ENCODE assay signal across 9 mouse cellular contexts in genomic region chr7:78884139-78884538, GRCm38 (mm10). TPM values are rescaled to one million over a fixed set of nuclear protein-coding genes. Genes with fewer than 3 reads are reported as not detected.
DNase-seq lines count a peak whose midpoint lies in the region; ATAC-seq and TF ChIP-seq lines count a peak whose summit lies in the region.
"Had no signal": no experiment of that assay in that cellular context is flagged by ENCODE, and none has a peak within 500 bp of the region (broad histone marks: within the 10 kb centered on the region; RNA-seq: fewer than 3 reads in every experiment).

No protein-coding gene starts in this region.

- no peaks in the 10 kb centered on the region for H3K36me3 ChIP-seq in testis, adult 2 months (ENCODE audit: control insufficient read depth, insufficient read depth, low read length)
- H3K36me3 ChIP-seq in forebrain, embryonic 12.5 days (replicated peaks): 0 out of 2 replicates have a peak, but pooled peaks cover 3% of the 10 kb centered on the region
- H3K36me3 ChIP-seq in liver, embryonic 11.5 days (ENCODE audit: control insufficient read depth, insufficient read depth, low read length): no peaks in the 10 kb centered on the region
- H3K36me3 ChIP-seq: limb, embryonic 12.5 days had no signal

- DNase-seq in testis, postnatal 14 days (ENCODE audit: low spot score): no peak
- DNase-seq in mesoderm, embryonic 11.5 days (ENCODE audit: low read depth, low spot score): peak; percentile 80
- DNase-seq in right cerebral cortex, postnatal 4 days: peak; percentile 58
- no peak for DNase-seq in heart, adult 8-10 months (ENCODE audit: low spot score)
- no peak for DNase-seq in kidney, postnatal 25 days
- DNase-seq in liver, embryonic 11.5 days (ENCODE audit: low spot score): no peak

- 5% methylated on average over 6 of the region's 6 CpGs for WGBS in forebrain, embryonic 12.5 days
- whole genome bisulfite sequencing in liver, embryonic 11.5 days: 10% methylated on average over 6 of the region's 6 CpGs

- H3K27ac ChIP-seq in testis, adult 2 months (ENCODE audit: control insufficient read depth, insufficient read depth, low read depth, low read length): no peak overlapping the region
- H3K27ac ChIP-seq in forebrain, embryonic 12.5 days: peak overlapping the region; percentile 86
- no peak overlapping the region for H3K27ac ChIP-seq in liver, embryonic 11.5 days (ENCODE audit: low read depth, low read length)
- H3K27ac ChIP-seq: limb, embryonic 12.5 days had no signal

- H3K9me3 ChIP-seq in forebrain, embryonic 12.5 days: no peaks in the 10 kb centered on the region
- no peaks in the 10 kb centered on the region for H3K9me3 ChIP-seq in liver, embryonic 11.5 days (ENCODE audit: control insufficient read depth, low read length)
- H3K9me3 ChIP-seq: limb, embryonic 12.5 days had no signal

- peak; percentile 61 for ATAC-seq in forebrain, embryonic 12.5 days (ENCODE audit: low FRiP score)
- ATAC-seq in liver, embryonic 11.5 days (replicated peaks; ENCODE audit: low FRiP score): no peak

- H3K27me3 ChIP-seq in testis, adult 2 months (ENCODE audit: control insufficient read depth, insufficient read depth, low read length): peaks cover 4% of the 10 kb centered on the region; the same call in 1 of the 2 replicates
- peaks cover 11% of the 10 kb centered on the region for H3K27me3 ChIP-seq in forebrain, embryonic 12.5 days
- H3K27me3 ChIP-seq in liver, embryonic 11.5 days (replicated peaks; ENCODE audit: control insufficient read depth, insufficient read depth, low read length): peaks cover 68% of the 10 kb centered on the region

- TF ChIP-seq POLR2A in testis, adult 2 months (IDR thresholded peaks at IDR 0.05; ENCODE audit: control insufficient read depth, low read depth, low read length): peak; percentile 40; the same call in 1 of the 2 replicates

- no peak for TF ChIP-seq CTCF in testis, adult 2 months (IDR thresholded peaks at IDR 0.05; ENCODE audit: control insufficient read depth, insufficient read depth, insufficient replicate concordance, low read depth, low read length)

- H3K4me1 ChIP-seq in testis, adult 2 months (ENCODE audit: control insufficient read depth, insufficient read depth, low read length): peaks cover 9% of the 10 kb centered on the region
- H3K4me1 ChIP-seq in forebrain, embryonic 12.5 days: peaks cover 71% of the 10 kb centered on the region
- H3K4me1 ChIP-seq in liver, embryonic 11.5 days (replicated peaks; ENCODE audit: control insufficient read depth, insufficient read depth, low read length): no peaks in the 10 kb centered on the region

- H3K9ac ChIP-seq in forebrain, embryonic 12.5 days: peak overlapping the region; percentile 41
- H3K9ac ChIP-seq in liver, embryonic 11.5 days (ENCODE audit: low read depth, low read length): no peak overlapping the region
- H3K9ac ChIP-seq: limb, embryonic 12.5 days had no signal

- peak overlapping the region; percentile 87 for H3K4me2 ChIP-seq in forebrain, embryonic 12.5 days
- H3K4me2 ChIP-seq in liver, embryonic 11.5 days: no peak overlapping the region

- peak overlapping the region; percentile 75 for H3K4me3 ChIP-seq in testis, adult 2 months (ENCODE audit: control insufficient read depth, low read depth, low read length)
- peak overlapping the region; percentile 58 for H3K4me3 ChIP-seq in forebrain, embryonic 12.5 days (replicated peaks)
- H3K4me3 ChIP-seq in liver, embryonic 11.5 days (ENCODE audit: low read depth, low read length): no peak overlapping the region

RNA-seq across cellular contexts. Expression of gene Aen, which starts 11.5 kb away (rescaled TPM):
- polyA plus RNA-seq in testis, adult 2 months (2012; rRNA removed): 9.3 and 10.3 TPM in 2 replicates
- polyA plus RNA-seq in forebrain, embryonic 12.5 days (2016; fragmentation: Nextera tagmentation; extraction: Ambion mirVana): 55.2 and 57.4 TPM in 2 replicates
- total RNA-seq in heart, adult 8-10 months (2022): 10 to 100 TPM; 32.7 to 39.3 (median 35.5) TPM
- polyA plus RNA-seq in liver, embryonic 11.5 days (2014; fragmentation: Nextera tagmentation; extraction: Ambion mirVana): 50.8 and 55.3 TPM in 2 replicates

RNA-seq across cellular contexts. Expression of gene Isg20, which starts 29.1 kb away (rescaled TPM):
- polyA plus RNA-seq in testis, adult 2 months (2012; rRNA removed): 275 and 277 TPM in 2 replicates
- 0.29 TPM in 1 of 2 replicates, not detected in the other for polyA plus RNA-seq in forebrain, embryonic 12.5 days (2016; fragmentation: Nextera tagmentation; extraction: Ambion mirVana)
- 1 to 10 TPM; 1.8 to 7.5 (median 5.4) TPM for total RNA-seq in heart, adult 8-10 months (2022)
- 3.7 and 5.8 TPM in 2 replicates for polyA plus RNA-seq in liver, embryonic 11.5 days (2014; fragmentation: Nextera tagmentation; extraction: Ambion mirVana)

RNA-seq across cellular contexts. Expression of gene Det1, which starts 37.1 kb away (rescaled TPM):
- polyA plus RNA-seq in testis, adult 2 months (2012; rRNA removed): 13.6 and 14.8 TPM in 2 replicates
- 22.2 and 23.3 TPM in 2 replicates for polyA plus RNA-seq in forebrain, embryonic 12.5 days (2016; fragmentation: Nextera tagmentation; extraction: Ambion mirVana)
- total RNA-seq in heart, adult 8-10 months (2022): 10 to 100 TPM; 13.5 to 16.7 (median 15.1) TPM
- 19.7 and 22.4 TPM in 2 replicates for polyA plus RNA-seq in liver, embryonic 11.5 days (2014; fragmentation: Nextera tagmentation; extraction: Ambion mirVana)

Comparison
In these comparisons a context has a peak if more than half of its experiments do, and no peak if none do; other contexts are left out.
1. DNase-seq: peak in mesoderm, embryonic 11.5 days (single experiment) and right cerebral cortex, postnatal 4 days (single experiment); none in testis, postnatal 14 days (single experiment), heart, adult 8-10 months (single experiment), kidney, postnatal 25 days (0 of 2) and liver, embryonic 11.5 days (single experiment).
2. RNA of gene Isg20, which starts 29.1 kb away (polyA plus RNA-seq): 275 to 277 TPM in testis, adult 2 months; 3.7 to 5.8 TPM in liver, embryonic 11.5 days and 0.29 TPM in forebrain, embryonic 12.5 days; every median in the first group is over 10 times any median in the second.